Mouse (Mus musculus) left cerebral cortex, adult 8-10 months (tissue): ENCODE results near the gene Minpp1. TPM values are rescaled to one million over a fixed set of nuclear protein-coding genes. Genes with fewer than 3 reads are reported as not detected.

ENCODE experiments used
- DNase-seq, 2 experiments: peaks; one replicate each; pipeline ENCODE4 v3.0.0; 2022; ENCODE audit warnings: low spot score in 2 of 2
- total RNA-seq, 4 experiments: library from RNA; stranded (reverse); gene quantifications; 2 replicates each; pipeline ENCODE4 v1.2.4; 2022

Minpp1 gene
- total RNA-seq, 4 experiments from 2014 or later = 57.1 to 67.5 (median 60.7) TPM

- no peak for DNase-seq
Measured at GRCm38 (mm10) chr19:32489166-32489895, 3.8 kb downstream of the Minpp1 start.

- DNase-seq = no peak
Measured at GRCm38 (mm10) chr19:32490976-32491375, 5.4 kb downstream of the Minpp1 start.

GRCm38 (mm10) chr19:32492339-32492738 is 6.8 kb downstream of the Minpp1 start:
- no peak for DNase-seq

- no peak for DNase-seq
Measured at GRCm38 (mm10) chr19:32492981-32493380, 7.4 kb downstream of the Minpp1 start.

GRCm38 (mm10) chr19:32493471-32493870 is 7.9 kb downstream of the Minpp1 start:
- DNase-seq = no peak

- no peak for DNase-seq
Measured at GRCm38 (mm10) chr19:32494611-32495010, 9.0 kb downstream of the Minpp1 start.

- DNase-seq = no peak
Measured at GRCm38 (mm10) chr19:32495034-32495433, 9.5 kb downstream of the Minpp1 start.

GRCm38 (mm10) chr19:32497411-32497810 is 11.8 kb downstream of the Minpp1 start:
- no peak for DNase-seq

- DNase-seq = no peak
Measured at GRCm38 (mm10) chr19:32498002-32498401, 12.4 kb downstream of the Minpp1 start.

GRCm38 (mm10) chr19:32501414-32501813 is 15.8 kb downstream of the Minpp1 start:
- DNase-seq = no peak

GRCm38 (mm10) chr19:32506081-32506480 is 20.5 kb downstream of the Minpp1 start:
- no peak for DNase-seq

GRCm38 (mm10) chr19:32506514-32506913 is 20.9 kb downstream of the Minpp1 start:
- DNase-seq = no peak

- no peak for DNase-seq
Measured at GRCm38 (mm10) chr19:32507100-32507499, 21.5 kb downstream of the Minpp1 start.

- no peak for DNase-seq
Measured at GRCm38 (mm10) chr19:32507526-32507925, 22.0 kb downstream of the Minpp1 start.

GRCm38 (mm10) chr19:32510267-32510666 is 24.7 kb downstream of the Minpp1 start:
- no peak for DNase-seq

- DNase-seq = no peak
Measured at GRCm38 (mm10) chr19:32510962-32511361, 25.4 kb downstream of the Minpp1 start.

GRCm38 (mm10) chr19:32512518-32512917 is 26.9 kb downstream of the Minpp1 start:
- DNase-seq = no peak

GRCm38 (mm10) chr19:32516575-32516974 is 31.0 kb downstream of the Minpp1 start:
- DNase-seq = no peak

GRCm38 (mm10) chr19:32521446-32521845 is 35.9 kb downstream of the Minpp1 start:
- no peak for DNase-seq

- no peak for DNase-seq
Measured at GRCm38 (mm10) chr19:32522247-32522646, 36.7 kb downstream of the Minpp1 start.

- DNase-seq = no peak
Measured at GRCm38 (mm10) chr19:32522753-32523307, 37.3 kb downstream of the Minpp1 start.

GRCm38 (mm10) chr19:32523769-32524515 is 38.4 kb downstream of the Minpp1 start:
- DNase-seq = no peak

- DNase-seq = no peak
Measured at GRCm38 (mm10) chr19:32524516-32524860, 38.9 kb downstream of the Minpp1 start.
